Mouse (Mus musculus) G1E (cell line): ENCODE data around the gene Vps9d1.

Source experiments
- CTCF ChIP-seq: IDR thresholded peaks from 2 replicates; pipeline ENCODE4 v1.5.1; 2012; ENCODE audit warnings: low read depth, low read length, inconsistent platforms, mixed read lengths
- GATA1 ChIP-seq: IDR thresholded peaks from 2 replicates; pipeline ENCODE4 v1.6.1; 2012; ENCODE audit warnings: borderline replicate concordance, low read length, inconsistent platforms, mixed read lengths
- GATA2 ChIP-seq: IDR thresholded peaks from 2 replicates; pipeline ENCODE4 v1.6.1; 2012; ENCODE audit warnings: low read depth, low read length, inconsistent platforms, borderline replicate concordance
- POLR2AphosphoS5 ChIP-seq: IDR thresholded peaks from 2 replicates; pipeline ENCODE4 v1.6.1; 2012; ENCODE audit warnings: low read depth, low read length, inconsistent platforms; ENCODE audit not compliant: insufficient replicate concordance
- TAL1 ChIP-seq: conservative IDR thresholded peaks from 2 replicates; pipeline ENCODE4 v1.6.1; 2012; ENCODE audit warnings: low read depth, low read length, inconsistent platforms, mixed read lengths

DNA sequence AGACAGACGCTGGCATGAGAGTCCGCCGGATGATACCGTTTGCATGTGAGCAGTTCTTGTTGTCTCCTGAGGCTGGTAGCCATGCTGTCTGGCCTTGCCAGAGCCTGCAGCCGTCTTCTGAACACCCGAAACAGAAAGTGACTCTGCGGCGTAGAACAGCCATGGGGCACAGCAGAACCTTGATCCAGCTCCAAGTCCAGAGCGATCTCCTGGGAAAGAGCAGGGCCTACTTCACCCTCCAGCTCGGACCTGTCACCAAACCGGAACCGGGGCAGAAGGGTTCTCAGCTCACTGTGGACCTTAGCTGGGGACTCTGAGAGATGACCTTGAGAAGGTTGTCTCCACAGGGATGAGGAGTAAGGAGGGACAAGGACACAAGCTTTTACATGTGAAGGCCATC is 20.9 kb upstream of the Vps9d1 start:
- TF ChIP-seq CTCF (no peak), GATA1 (no peak), TAL1 (no peak), POLR2AphosphoS5 (no peak), GATA2 (no peak)
